In the genomic region with DNA sequence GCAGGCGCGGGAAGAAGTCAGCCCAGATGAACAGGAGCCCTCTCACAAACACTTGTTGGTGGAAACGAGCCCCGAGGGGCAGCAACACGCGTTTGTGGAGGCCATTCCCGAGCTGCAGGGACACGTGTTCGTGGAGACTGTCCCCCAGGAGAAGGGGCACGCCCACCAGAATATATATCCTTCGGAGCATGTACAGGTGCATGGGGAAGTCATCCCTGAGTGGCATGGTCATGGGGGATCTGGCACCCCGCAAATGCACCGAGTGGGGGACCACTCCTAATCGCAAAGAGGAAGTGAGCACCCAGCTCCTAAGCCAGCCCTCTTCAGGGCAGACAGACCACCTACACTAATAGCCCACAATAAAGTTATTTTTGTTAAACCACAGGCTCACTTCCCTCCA, we compare ENCODE assay signal across 8 mouse cellular contexts. TPM values are rescaled to one million over a fixed set of nuclear protein-coding genes. Genes with fewer than 3 reads are reported as not detected.
DNase-seq lines count a peak whose midpoint lies in the region; ATAC-seq lines count a peak whose summit lies in the region.

No protein-coding gene starts in this region.

- H3K36me3 ChIP-seq in heart, embryonic 15.5 days, result peaks cover 36% of the 10 kb centered on the region
- peaks cover 39% of the 10 kb centered on the region for H3K36me3 ChIP-seq in hindbrain, embryonic 15.5 days
- peaks cover 51% of the 10 kb centered on the region for H3K36me3 ChIP-seq in midbrain, embryonic 14.5 days (ENCODE audit: control insufficient read depth, insufficient read depth, low read length)

- peaks cover 17% of the 10 kb centered on the region for H3K4me1 ChIP-seq in heart, embryonic 15.5 days (replicated peaks)
- peaks cover 15% of the 10 kb centered on the region for H3K4me1 ChIP-seq in hindbrain, embryonic 15.5 days (replicated peaks)
- H3K4me1 ChIP-seq in midbrain, embryonic 14.5 days (ENCODE audit: control insufficient read depth, insufficient read depth, low read length), result peaks cover 6% of the 10 kb centered on the region; the same call in 1 of the 2 replicates

- no peak for ATAC-seq in heart, embryonic 15.5 days (replicated peaks; ENCODE audit: insufficient number of reproducible peaks, insufficient read depth, low FRiP score, low read depth)
- ATAC-seq in common myeloid progenitor, adult 5-6 weeks (replicated peaks; ENCODE audit: low read depth, poor library complexity, severe bottlenecking), result peak; percentile 53
- no peak for ATAC-seq in hindbrain, embryonic 15.5 days (ENCODE audit: low FRiP score, low read depth)
- ATAC-seq in midbrain, embryonic 14.5 days (ENCODE audit: low FRiP score, low TSS enrichment), result no peak

- H3K4me3 ChIP-seq in heart, embryonic 15.5 days, result peak overlapping the region; percentile 34; the same call in 1 of the 2 replicates
- no peak overlapping the region for H3K4me3 ChIP-seq in hindbrain, embryonic 15.5 days
- no peak overlapping the region; the same call in 1 of the 2 replicates for H3K4me3 ChIP-seq in midbrain, embryonic 14.5 days (replicated peaks; ENCODE audit: low read depth, low read length)

- H3K9me3 ChIP-seq in heart, embryonic 15.5 days (replicated peaks), result no peaks in the 10 kb centered on the region
- H3K9me3 ChIP-seq in hindbrain, embryonic 15.5 days, result no peaks in the 10 kb centered on the region
- H3K9me3 ChIP-seq in midbrain, embryonic 14.5 days (ENCODE audit: control insufficient read depth, low read length), result no peaks in the 10 kb centered on the region

- H3K27ac ChIP-seq in heart, embryonic 15.5 days, result no peak overlapping the region
- H3K27ac ChIP-seq in hindbrain, embryonic 15.5 days (replicated peaks), result no peak overlapping the region
- no peak overlapping the region for H3K27ac ChIP-seq in midbrain, embryonic 14.5 days (replicated peaks; ENCODE audit: low read depth, low read length)

- intact Hi-C loops in heart, postnatal 14 days (cut with DNase I), result no loop called here

- H3K4me2 ChIP-seq in heart, embryonic 15.5 days, result peak overlapping the region; percentile 76
- peak overlapping the region; percentile 56 for H3K4me2 ChIP-seq in hindbrain, embryonic 15.5 days
- H3K4me2 ChIP-seq in midbrain, embryonic 14.5 days (ENCODE audit: low read length), result peak overlapping the region; percentile 56

- H3K9ac ChIP-seq in heart, embryonic 15.5 days, result no peak overlapping the region
- 0 out of 2 replicates have a peak overlapping the region, but pooled peaks have one; percentile 21 for H3K9ac ChIP-seq in hindbrain, embryonic 15.5 days
- peak overlapping the region; percentile 43; the same call in 1 of the 2 replicates for H3K9ac ChIP-seq in midbrain, embryonic 14.5 days (replicated peaks; ENCODE audit: low read length)

- peaks cover 17% of the 10 kb centered on the region for H3K27me3 ChIP-seq in heart, embryonic 15.5 days
- H3K27me3 ChIP-seq in hindbrain, embryonic 15.5 days, result peaks cover 28% of the 10 kb centered on the region
- peaks cover 15% of the 10 kb centered on the region for H3K27me3 ChIP-seq in midbrain, embryonic 14.5 days (ENCODE audit: control insufficient read depth, insufficient read depth, low read length)

- WGBS in heart, embryonic 15.5 days, result 59% methylated on average over 14 of the region's 14 CpGs
- WGBS in hindbrain, embryonic 15.5 days, result 50% methylated on average over 14 of the region's 14 CpGs
- 53% methylated on average over 14 of the region's 14 CpGs for WGBS in midbrain, embryonic 14.5 days

- no peak for DNase-seq in heart, postnatal 14 days
- no peak for DNase-seq in midbrain, embryonic 14.5 days
- no peak for DNase-seq in left cerebral cortex, adult 11 months (ENCODE audit: low spot score)
- no peak for DNase-seq in adrenal gland, postnatal 14 days
- no peak for DNase-seq in kidney, postnatal 14 days

RNA-seq across cellular contexts. Expression of gene Akt1s1, which starts 8.4 kb away (rescaled TPM):
- 91.7 and 97.8 TPM in 2 replicates for polyA plus RNA-seq in heart, embryonic 15.5 days (2015; fragmentation: Nextera tagmentation; extraction: Ambion mirVana)
- total RNA-seq in heart, postnatal 14 days (2021), result 10 to 100 TPM; 61.1 to 63.3 TPM
- total RNA-seq in common myeloid progenitor, adult 5-6 weeks (2017), result 19.7 and 29.0 TPM in 2 replicates
- 90.1 and 99.1 TPM in 2 replicates for polyA plus RNA-seq in hindbrain, embryonic 15.5 days (2015; fragmentation: Nextera tagmentation; extraction: Ambion mirVana)
- 61.9 and 63.7 TPM in 2 replicates for polyA plus RNA-seq in midbrain, embryonic 14.5 days (2014; fragmentation: Nextera tagmentation; extraction: Ambion mirVana)
- 90.6 and 104 TPM in 2 replicates for total RNA-seq in adrenal gland, postnatal 14 days (2021)

RNA-seq across cellular contexts. Expression of gene Tbc1d17, which starts 8.5 kb away (rescaled TPM):
- 53.2 and 63.4 TPM in 2 replicates for polyA plus RNA-seq in heart, embryonic 15.5 days (2015; fragmentation: Nextera tagmentation; extraction: Ambion mirVana)
- 10 to 100 TPM; 41.0 to 42.8 TPM for total RNA-seq in heart, postnatal 14 days (2021)
- total RNA-seq in common myeloid progenitor, adult 5-6 weeks (2017), result 21.0 and 32.4 TPM in 2 replicates
- 109 and 118 TPM in 2 replicates for polyA plus RNA-seq in hindbrain, embryonic 15.5 days (2015; fragmentation: Nextera tagmentation; extraction: Ambion mirVana)
- polyA plus RNA-seq in midbrain, embryonic 14.5 days (2014; fragmentation: Nextera tagmentation; extraction: Ambion mirVana), result 107 and 122 TPM in 2 replicates
- 58.8 and 66.1 TPM in 2 replicates for total RNA-seq in adrenal gland, postnatal 14 days (2021)

RNA-seq across cellular contexts. Expression of gene Pnkp, which starts 16.5 kb away (rescaled TPM):
- 22.4 and 28.7 TPM in 2 replicates for polyA plus RNA-seq in heart, embryonic 15.5 days (2015; fragmentation: Nextera tagmentation; extraction: Ambion mirVana)
- 10 to 100 TPM; 17.6 to 18.8 TPM for total RNA-seq in heart, postnatal 14 days (2021)
- 16.6 and 26.5 TPM in 2 replicates for total RNA-seq in common myeloid progenitor, adult 5-6 weeks (2017)
- polyA plus RNA-seq in hindbrain, embryonic 15.5 days (2015; fragmentation: Nextera tagmentation; extraction: Ambion mirVana), result 29.1 and 30.6 TPM in 2 replicates
- 28.8 and 30.4 TPM in 2 replicates for polyA plus RNA-seq in midbrain, embryonic 14.5 days (2014; fragmentation: Nextera tagmentation; extraction: Ambion mirVana)
- 35.2 and 45.1 TPM in 2 replicates for total RNA-seq in adrenal gland, postnatal 14 days (2021)

RNA-seq across cellular contexts. Expression of gene Atf5, which starts 24.0 kb away (rescaled TPM):
- 2.5 TPM in 2 replicates for polyA plus RNA-seq in heart, embryonic 15.5 days (2015; fragmentation: Nextera tagmentation; extraction: Ambion mirVana)
- total RNA-seq in heart, postnatal 14 days (2021), result 10 to 100 TPM; 52.4 to 57.4 TPM
- total RNA-seq in common myeloid progenitor, adult 5-6 weeks (2017), result 2.1 and 2.7 TPM in 2 replicates
- 3.9 and 4.0 TPM in 2 replicates for polyA plus RNA-seq in hindbrain, embryonic 15.5 days (2015; fragmentation: Nextera tagmentation; extraction: Ambion mirVana)
- 2.2 and 2.8 TPM in 2 replicates for polyA plus RNA-seq in midbrain, embryonic 14.5 days (2014; fragmentation: Nextera tagmentation; extraction: Ambion mirVana)
- total RNA-seq in adrenal gland, postnatal 14 days (2021), result 147 and 165 TPM in 2 replicates

RNA-seq across cellular contexts. Expression of gene Il4i1, which starts 24.2 kb away (rescaled TPM):
- polyA plus RNA-seq in heart, embryonic 15.5 days (2015; fragmentation: Nextera tagmentation; extraction: Ambion mirVana), result 1.1 and 3.2 TPM in 2 replicates
- total RNA-seq in heart, postnatal 14 days (2021), result 1 to 10 TPM in 1 of 2 experiments, under 1 TPM in 1; 0.72 to 1.1 TPM
- 0.55 and 0.73 TPM in 2 replicates for total RNA-seq in common myeloid progenitor, adult 5-6 weeks (2017)
- 1.0 and 1.3 TPM in 2 replicates for polyA plus RNA-seq in hindbrain, embryonic 15.5 days (2015; fragmentation: Nextera tagmentation; extraction: Ambion mirVana)
- polyA plus RNA-seq in midbrain, embryonic 14.5 days (2014; fragmentation: Nextera tagmentation; extraction: Ambion mirVana), result 0.97 and 1.4 TPM in 2 replicates
- total RNA-seq in adrenal gland, postnatal 14 days (2021), result 2.0 and 13.8 TPM in 2 replicates
